Mouse (Mus musculus): ENCODE data around the gene Upp2.

Gene Upp2

GRCm38 (mm10) chr2:58552296-58552695 lies 14.8 kb upstream of the Upp2 start:
- no peak for DNase-seq (ENCODE audit: low read depth)

DNA sequence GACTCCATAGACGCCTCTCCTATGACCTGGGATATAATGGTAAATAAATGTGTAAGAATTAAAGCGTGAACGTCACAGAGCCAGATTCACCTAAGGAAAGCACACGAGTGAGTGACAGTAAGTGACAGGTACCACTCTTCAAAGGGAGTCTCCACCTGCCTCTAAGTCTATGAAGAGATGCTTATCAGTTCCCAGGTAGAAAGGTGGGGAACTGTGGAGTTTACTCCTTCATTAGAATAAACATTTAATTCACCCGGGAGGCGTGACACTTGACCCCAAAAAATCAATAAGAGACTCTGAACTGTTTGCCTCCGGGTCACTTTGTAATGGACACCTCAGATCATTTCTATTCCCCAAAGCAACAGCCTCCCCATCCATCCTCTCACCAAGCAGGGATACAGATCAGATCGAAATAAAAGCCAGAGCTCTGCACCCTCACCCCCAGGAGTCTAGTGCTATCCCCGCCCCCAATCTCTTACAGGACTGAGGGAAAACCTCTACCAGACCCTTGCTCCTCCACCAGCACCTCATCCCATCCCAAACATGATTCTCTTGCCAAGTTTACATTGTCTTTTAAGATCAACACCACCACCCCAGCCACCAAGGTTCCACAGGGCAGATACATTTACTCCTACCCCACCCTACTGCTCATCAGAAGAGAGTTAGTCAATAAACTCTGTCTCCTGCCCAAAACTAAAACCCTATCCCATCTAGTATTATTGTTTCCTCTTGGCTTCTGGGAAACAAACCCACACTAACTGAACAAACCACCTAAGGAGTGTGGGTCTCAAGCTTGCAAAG lies 9.9 kb upstream of the Upp2 start:
- DNase-seq (ENCODE audit: low read depth) = no peak

DNA sequence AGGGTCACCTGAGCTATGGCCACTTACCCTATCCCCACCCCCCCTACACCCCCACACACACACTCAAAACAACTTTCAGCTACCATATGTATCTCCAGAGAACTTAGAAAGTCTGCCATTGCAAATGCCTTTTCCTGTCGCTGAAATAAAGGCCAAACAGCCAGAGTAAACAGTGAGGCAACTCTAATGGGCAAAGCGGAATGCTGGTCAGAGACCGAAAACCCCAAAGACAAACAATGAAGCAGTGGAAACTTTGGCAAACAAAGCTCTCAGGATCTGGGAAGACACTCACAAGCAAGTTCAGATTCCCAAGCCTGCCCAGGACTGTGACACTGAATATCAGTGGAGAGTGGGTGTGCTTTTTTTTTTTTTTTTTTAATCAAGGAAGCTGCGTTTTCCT lies 5.0 kb upstream of the Upp2 start:
- DNase-seq (ENCODE audit: low read depth) = no peak

DNA sequence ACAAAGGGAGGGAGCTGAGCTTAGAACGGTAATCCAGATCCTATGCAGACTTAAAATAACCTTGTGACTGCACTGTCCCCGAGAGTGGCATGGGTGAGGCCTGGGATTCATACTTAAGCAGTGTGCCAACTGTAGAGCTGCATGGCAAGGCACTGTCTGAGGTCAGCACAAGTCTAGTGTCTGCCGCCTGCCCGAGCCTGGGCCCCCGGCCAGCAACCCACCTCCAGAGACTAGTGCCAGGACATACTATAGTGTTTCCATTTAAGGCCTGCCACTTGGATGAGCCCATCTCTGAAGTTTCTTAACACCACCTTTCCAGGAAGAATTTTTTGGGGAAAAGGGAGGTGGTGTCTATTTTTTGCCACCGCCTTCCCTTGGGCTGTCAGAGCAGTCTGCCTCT lies 1.8 kb upstream of the Upp2 start:
- DNase-seq (ENCODE audit: low read depth) = no peak

DNA sequence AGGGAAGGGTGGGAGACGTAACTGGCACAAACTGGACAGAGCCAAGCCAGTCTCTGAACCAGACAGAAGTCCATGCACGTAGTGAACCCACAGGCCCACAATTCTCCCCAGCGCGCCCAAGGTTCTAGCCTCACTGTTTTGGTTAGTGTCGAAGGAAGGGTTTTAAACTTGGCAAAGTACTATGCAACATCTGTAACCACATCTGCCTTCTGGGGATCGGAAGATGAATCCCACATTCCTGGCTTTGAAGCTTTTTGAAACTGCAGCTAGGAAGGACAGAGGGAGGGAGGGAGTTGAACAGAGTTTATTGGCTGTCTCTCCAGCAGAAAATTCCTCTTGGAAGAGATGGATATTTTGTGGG lies 1.1 kb upstream of the Upp2 start:
- DNase-seq (ENCODE audit: low read depth) = no peak

DNA sequence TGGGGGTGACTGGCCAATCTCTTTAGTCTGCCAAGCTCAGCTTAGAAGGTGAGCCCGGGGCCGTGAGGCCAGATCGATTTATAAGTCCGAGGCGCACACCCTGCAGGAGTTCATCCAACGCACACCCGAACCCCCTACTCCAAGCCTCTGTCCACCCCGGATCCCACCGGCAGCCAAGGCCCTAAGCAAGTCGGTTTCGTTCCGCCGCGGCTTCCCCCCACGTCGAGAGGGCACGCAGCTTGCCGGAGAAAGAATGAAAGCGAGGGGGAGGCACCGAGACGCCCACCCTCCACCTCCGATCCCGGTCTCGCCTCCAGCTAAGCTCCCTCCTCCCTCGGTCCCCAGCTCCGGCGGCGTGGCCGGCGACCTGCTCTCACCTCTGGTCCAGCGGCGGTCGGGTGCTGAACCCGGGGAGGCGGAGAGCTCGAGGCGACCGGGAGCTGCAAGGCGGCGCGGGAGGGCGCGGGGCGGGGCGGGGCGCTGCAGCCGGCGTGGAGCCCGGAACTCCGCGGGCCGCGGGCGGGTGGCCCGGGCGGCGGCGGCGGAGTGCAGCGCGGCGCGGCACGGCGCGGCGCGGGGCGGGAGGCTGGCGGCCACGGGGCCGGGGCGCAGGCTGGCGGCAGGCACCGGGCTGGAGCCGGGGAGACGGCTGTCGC lies 560 bp upstream of the Upp2 start:
- DNase-seq (ENCODE audit: low read depth) = peak; percentile 26

GRCm38 (mm10) chr2:58567866-58568719 lies 995 bp downstream of the Upp2 start:
- peak; percentile 4 for DNase-seq (ENCODE audit: low read depth)

DNA sequence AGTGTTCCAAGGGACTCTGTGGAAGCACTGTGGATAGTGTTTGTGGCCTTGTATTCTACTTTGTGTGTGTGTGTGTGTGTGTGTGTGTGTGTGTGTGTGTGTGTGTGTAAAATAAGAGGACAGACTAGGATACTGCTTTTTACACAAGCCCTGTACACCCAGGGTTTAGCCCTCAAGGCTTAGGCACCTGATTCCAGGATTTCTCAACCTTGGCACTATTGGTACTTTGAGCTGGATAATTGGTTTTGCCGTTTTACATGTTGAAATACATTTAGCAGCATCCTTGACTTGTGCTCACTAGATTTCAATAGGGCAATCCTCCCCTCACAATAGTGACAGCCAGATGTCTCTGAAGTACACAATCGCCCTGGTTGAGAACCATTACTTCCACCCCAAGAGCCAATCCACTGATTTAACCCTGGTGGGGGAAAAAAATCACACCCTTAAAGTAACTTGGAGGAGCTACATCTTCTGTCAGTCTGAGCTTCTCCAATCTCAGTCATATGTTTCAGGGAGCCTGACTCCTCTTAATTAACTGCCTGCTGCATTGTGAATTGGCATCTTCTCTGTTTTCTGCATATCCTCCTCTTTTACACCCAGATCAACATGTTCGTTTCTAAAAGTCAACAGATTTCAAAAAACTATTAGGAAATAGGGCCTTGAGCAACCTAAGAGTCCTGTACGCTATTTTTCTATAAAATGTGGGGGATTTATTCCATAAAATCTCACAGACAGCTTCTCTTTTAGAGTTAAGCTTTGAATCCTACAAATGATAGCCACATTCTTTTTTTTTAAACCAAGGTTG lies 1.9 kb downstream of the Upp2 start:
- DNase-seq (ENCODE audit: low read depth) = no peak

DNA sequence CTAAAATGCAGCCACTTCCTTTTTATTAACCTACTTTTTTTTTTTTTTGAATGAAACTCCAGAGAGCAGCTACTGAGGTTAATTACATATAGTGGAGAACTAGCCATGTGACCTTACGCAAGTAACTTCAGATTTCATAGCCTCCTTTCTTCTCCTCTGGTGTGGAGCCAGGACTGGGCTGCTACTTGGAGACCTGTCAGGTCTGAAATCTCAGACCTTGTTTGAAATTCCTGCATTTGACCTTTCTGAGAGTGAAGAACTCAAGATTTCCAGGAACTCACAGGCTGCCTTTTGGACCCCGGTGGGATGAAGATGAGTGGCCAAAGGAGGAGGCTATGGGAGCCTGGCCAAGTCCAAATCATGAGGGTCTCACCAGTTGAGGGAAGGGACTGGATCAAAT lies 7.1 kb downstream of the Upp2 start:
- no peak for DNase-seq (ENCODE audit: low read depth)

DNA sequence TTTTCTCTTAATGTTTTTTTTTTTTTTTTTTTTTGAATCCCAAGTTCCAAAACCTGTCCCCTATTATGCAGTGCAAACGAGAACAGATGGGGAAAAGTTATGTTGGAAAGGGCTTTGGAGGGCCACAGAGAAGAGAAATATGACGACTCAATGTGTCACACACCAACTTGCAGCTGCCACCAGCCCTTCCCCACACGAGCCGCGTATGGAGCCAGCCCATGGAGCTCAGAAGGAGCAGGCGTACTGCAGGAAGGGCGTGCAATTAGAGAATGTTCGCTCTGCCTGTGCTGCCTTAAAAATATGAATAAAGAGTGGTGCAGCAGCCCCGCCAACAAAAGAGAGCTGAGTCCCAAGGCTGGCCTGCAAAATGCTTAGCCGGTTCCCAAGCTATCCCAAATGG lies 19.2 kb downstream of the Upp2 start:
- DNase-seq (ENCODE audit: low read depth) = no peak

- DNase-seq (ENCODE audit: low read depth) = no peak
Measured at GRCm38 (mm10) chr2:58589637-58590036, 22.5 kb downstream of the Upp2 start.

GRCm38 (mm10) chr2:58590055-58590454 lies 23.0 kb downstream of the Upp2 start:
- no peak for DNase-seq (ENCODE audit: low read depth)

GRCm38 (mm10) chr2:58595350-58595749 lies 28.3 kb downstream of the Upp2 start:
- no peak for DNase-seq (ENCODE audit: low read depth)

GRCm38 (mm10) chr2:58596774-58597342 lies 29.8 kb downstream of the Upp2 start:
- DNase-seq (ENCODE audit: low read depth) = no peak

DNA sequence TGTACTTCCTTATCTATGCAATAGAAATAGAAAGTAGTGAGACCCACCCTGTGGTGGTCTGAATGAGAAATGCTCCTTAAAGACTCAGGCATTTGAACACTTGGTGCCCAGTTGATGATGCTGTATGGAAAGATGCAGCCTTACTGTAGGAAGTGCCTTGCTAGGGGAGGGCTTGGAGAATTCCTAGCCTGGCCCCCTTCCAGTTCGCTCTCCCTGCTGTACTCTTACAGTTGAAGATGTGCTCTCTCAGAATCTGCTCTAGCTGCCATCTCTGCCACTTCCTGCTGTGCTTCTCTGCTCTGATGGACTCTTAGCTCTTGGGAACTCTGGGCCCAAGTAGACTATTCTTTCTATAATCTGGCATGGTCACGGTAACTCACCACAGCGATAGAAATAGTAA lies 30.5 kb downstream of the Upp2 start:
- no peak for DNase-seq (ENCODE audit: low read depth)

DNA sequence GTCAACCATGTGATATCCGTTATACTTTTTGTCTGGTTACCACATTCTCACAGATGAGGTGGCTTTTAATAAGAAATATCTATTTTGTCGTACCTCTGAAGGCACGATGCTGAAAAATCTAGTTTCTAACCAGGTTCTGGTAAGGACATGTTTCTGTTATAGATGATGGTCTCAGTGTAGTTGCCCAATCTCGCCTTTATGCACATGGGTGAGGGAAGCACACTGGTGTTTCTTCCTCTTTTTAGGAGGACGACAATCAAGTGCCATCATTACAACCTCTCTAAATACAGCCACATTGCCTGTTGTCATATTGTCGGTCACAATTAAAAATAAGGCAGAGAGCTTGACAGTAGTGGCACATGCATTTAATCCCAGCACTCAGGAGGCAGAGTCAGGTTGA lies 32.5 kb downstream of the Upp2 start:
- no peak for DNase-seq (ENCODE audit: low read depth)

- no peak for DNase-seq (ENCODE audit: low read depth)
Measured at GRCm38 (mm10) chr2:58601382-58601781, 34.3 kb downstream of the Upp2 start.

GRCm38 (mm10) chr2:58603379-58603778 lies 36.3 kb downstream of the Upp2 start:
- DNase-seq (ENCODE audit: low read depth) = no peak

DNA sequence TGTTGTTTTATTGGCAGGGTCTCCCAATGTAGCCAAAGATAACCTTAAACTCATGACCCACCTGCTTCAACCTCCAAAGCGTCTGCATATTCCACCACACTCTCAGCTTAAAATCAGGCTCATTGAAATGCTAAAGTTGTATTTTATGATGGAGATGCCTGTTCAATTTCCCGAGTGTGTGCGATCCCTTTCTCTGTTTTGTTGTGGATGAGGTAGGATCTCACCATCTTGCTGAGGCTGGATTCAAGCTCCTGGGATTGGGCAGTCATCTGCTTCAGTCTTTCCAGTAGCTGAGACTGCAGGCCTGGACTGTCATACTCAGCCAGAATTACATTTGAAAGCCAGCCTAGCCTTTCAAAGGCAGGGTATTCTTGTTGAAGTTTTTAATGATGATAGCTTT lies 37.7 kb downstream of the Upp2 start:
- DNase-seq (ENCODE audit: low read depth) = no peak

- DNase-seq (ENCODE audit: low read depth) = no peak
Measured at GRCm38 (mm10) chr2:58613720-58614119, 46.6 kb downstream of the Upp2 start.

GRCm38 (mm10) chr2:58614851-58615250 lies 47.8 kb downstream of the Upp2 start:
- no peak for DNase-seq (ENCODE audit: low read depth)

GRCm38 (mm10) chr2:58615766-58616165 lies 48.7 kb downstream of the Upp2 start:
- DNase-seq (ENCODE audit: low read depth) = no peak

All from naive thymus-derived CD4-positive, alpha-beta T cell, adult 2 months (primary cell).